Mouse (Mus musculus) hindbrain, embryonic 14.5 days (tissue): Measurements from ENCODE around the gene Rbm39. TPM values are rescaled to one million over a fixed set of nuclear protein-coding genes. Genes with fewer than 3 reads are reported as not detected.

ENCODE experiments used
- ATAC-seq: fragments of 200-750 bp; cut with Nextera tagmentation; 2 replicates; pipeline ENCODE4 v1.8.0; 2017; ENCODE audit warnings: moderate number of reproducible peaks, mild to moderate bottlenecking, moderate TSS enrichment, moderate library complexity; ENCODE audit not compliant: low FRiP score
- DNase-seq: peaks from one replicate; pipeline ENCODE4 v3.0.0-alpha.2; 2015; ENCODE audit warnings: low spot score
- H3K27ac ChIP-seq: fragments of 300-500 bp; sonication (generic); 2 replicates; pipeline ENCODE4 v1.5.1; 2014; ENCODE audit warnings: mild to moderate bottlenecking, moderate library complexity
- H3K27me3 ChIP-seq: fragments of 300-500 bp; sonication (generic); 2 replicates; pipeline ENCODE4 v1.6.1; 2014; ENCODE audit warnings: mild to moderate bottlenecking, low read length, mixed read lengths; ENCODE audit not compliant: control insufficient read depth, insufficient read depth
- H3K36me3 ChIP-seq: fragments of 300-500 bp; sonication (generic); replicated peaks from 2 replicates; pipeline ENCODE4 v1.6.1; 2014; ENCODE audit not compliant: control insufficient read depth, insufficient read depth
- H3K4me1 ChIP-seq: fragments of 300-500 bp; sonication (generic); replicated peaks from 2 replicates; pipeline ENCODE4 v1.6.1; 2014; ENCODE audit warnings: antibody characterized with exemption, low read length, mixed read lengths; ENCODE audit not compliant: control insufficient read depth, insufficient read depth
- H3K4me2 ChIP-seq: fragments of 300-500 bp; sonication (generic); replicated peaks from 2 replicates; pipeline ENCODE4 v1.6.1; 2014; ENCODE audit warnings: mild to moderate bottlenecking, moderate library complexity
- H3K4me3 ChIP-seq: fragments of 300-500 bp; sonication (generic); replicated peaks from 2 replicates; pipeline ENCODE4 v1.5.1; 2014; ENCODE audit warnings: mild to moderate bottlenecking, low read length
- H3K9ac ChIP-seq: fragments of 300-500 bp; sonication (generic); 2 replicates; pipeline ENCODE4 v1.6.1; 2014
- H3K9me3 ChIP-seq: fragments of 300-500 bp; sonication (generic); 2 replicates; pipeline ENCODE4 v1.6.1; 2016; ENCODE audit warnings: low read length; ENCODE audit not compliant: control insufficient read depth
- WGBS: fragments of 180-500 bp; shearing (Covaris S2); extraction: QIAGEN DNeasy Blood & Tissue Kit; methylation state at CpG from one replicate; pipeline ENCODE4 v1.1.7; 2014; 5-methylcytosine and 5-hydroxymethylcytosine counted together
- polyA plus RNA-seq: library from polyadenylated mRNA; unstranded; fragments of >200 nt; fragmentation: Nextera tagmentation; extraction: Ambion mirVana; gene quantifications from 2 replicates; pipeline ENCODE4 v1.2.1, GENCODE M21; 2014

Gene Rbm39
- polyA plus RNA-seq: 396 and 461 TPM in 2 replicates

- ATAC-seq (peak; percentile 96), DNase-seq (peak; percentile 100)
- H3K9me3 ChIP-seq: no peaks in the 10 kb centered on the region
- peak within 1 kb of the TSS; percentile 100 for H3K9ac ChIP-seq
- WGBS: under 1% methylated on average over 47 of the region's 47 CpGs
- peak within 1 kb of the TSS; percentile 96 for H3K4me3 ChIP-seq
- peak within 1 kb of the TSS; percentile 99 for H3K27ac ChIP-seq
- peak within 1 kb of the TSS; percentile 69 for H3K4me2 ChIP-seq
- H3K36me3 ChIP-seq: peaks cover 31% of the 10 kb centered on the region
- H3K4me1 ChIP-seq: peaks cover 30% of the 10 kb centered on the region
- no peaks in the 10 kb centered on the region for H3K27me3 ChIP-seq
These were observed at the start of gene Rbm39 for GRCm38 (mm10) chr2:156180094-156180821. TSS of gene Rbm39 (minus strand) at chr2:156180238.

DNA sequence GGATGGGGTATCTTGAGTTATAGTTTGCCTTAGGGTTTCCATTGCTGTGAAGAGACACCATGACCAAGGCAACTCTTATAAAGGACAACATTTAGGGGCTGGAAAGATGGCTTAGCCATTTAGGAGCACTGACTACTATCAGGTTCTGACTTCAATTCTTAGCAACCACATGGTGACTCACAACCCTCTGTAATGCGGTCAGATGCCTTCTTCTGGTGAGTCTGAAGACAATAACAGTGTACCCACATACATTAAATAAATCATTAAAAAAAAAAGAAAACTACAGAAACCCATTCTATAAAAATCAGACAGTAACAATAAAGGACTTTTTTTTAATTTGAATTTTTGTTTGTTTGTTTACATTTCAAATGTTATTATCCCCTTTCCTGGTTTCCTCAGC is 49.1 kb upstream of the Rbm39 start:
- Histone ChIP-seq H3K27ac (no peak overlapping the region), H3K9me3 (no peaks in the 10 kb centered on the region), H3K4me2 (no peak overlapping the region), H3K4me1 (no peaks in the 10 kb centered on the region), H3K9ac (no peak overlapping the region), H3K4me3 (no peak overlapping the region), H3K36me3 (peaks cover 31% of the 10 kb centered on the region), H3K27me3 (no peaks in the 10 kb centered on the region)
- 96% methylated on average over 1 of the region's 1 CpGs for WGBS
- no peak for ATAC-seq
- no peak for DNase-seq

DNA sequence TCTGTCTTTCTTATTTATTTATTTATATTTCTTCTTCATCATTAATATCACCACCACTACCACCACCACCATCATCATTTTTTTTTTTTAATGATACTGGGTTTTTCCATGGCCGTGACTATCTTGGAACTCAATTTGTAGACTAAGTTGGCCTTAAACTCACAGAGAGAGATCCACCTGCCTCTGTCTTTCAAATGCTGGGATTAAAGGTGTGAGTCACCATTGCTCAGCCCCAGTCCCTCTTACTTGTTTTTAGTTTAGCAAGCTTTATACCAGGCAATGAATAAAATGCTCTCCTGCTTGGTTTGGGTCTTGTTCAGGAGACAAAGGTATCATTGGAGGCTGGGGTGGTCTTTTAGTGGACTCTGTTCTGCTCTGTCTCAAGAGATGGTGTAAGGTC is 47.7 kb upstream of the Rbm39 start:
- H3K4me3 ChIP-seq: no peak overlapping the region

DNA sequence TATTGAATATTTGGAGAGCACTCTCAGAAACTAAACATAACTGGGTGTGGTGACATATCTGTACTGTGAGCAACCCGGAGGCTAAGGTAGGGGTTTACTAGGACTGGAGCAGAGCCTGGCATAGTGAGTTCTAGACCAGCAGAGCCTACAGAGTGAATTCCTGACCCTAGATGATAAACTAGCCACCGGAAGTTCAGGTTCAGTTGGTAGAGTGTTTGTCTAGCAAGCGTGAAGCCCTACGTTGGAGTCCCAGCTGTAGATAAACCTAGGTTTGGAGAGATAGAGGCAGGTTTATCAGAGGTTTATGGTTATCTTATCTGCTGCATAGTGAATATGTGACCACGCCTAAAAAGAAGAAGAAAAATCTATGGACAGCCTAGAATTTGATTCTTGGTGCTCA is 44.0 kb upstream of the Rbm39 start:
- 96% methylated on average over 5 of the region's 5 CpGs for WGBS
- Histone ChIP-seq H3K9ac (no peak overlapping the region), H3K36me3 (peaks cover 31% of the 10 kb centered on the region), H3K27me3 (no peaks in the 10 kb centered on the region), H3K4me3 (no peak overlapping the region), H3K27ac (no peak overlapping the region), H3K4me1 (no peaks in the 10 kb centered on the region), H3K9me3 (no peaks in the 10 kb centered on the region), H3K4me2 (no peak overlapping the region)
- no peak for DNase-seq
- no peak for ATAC-seq

More for the DNA sequence above, 47.7 kb upstream of the Rbm39 start:
- Histone ChIP-seq H3K9ac (no peak overlapping the region), H3K9me3 (no peaks in the 10 kb centered on the region), H3K4me1 (no peaks in the 10 kb centered on the region), H3K4me2 (no peak overlapping the region), H3K27me3 (no peaks in the 10 kb centered on the region), H3K27ac (no peak overlapping the region), H3K36me3 (peaks cover 37% of the 10 kb centered on the region)
- DNase-seq (no peak), ATAC-seq (no peak)
- 97% methylated on average over 1 of the region's 1 CpGs for WGBS

- no peak overlapping the region for H3K4me2 ChIP-seq
- no peak overlapping the region for H3K27ac ChIP-seq
- peaks cover 31% of the 10 kb centered on the region for H3K36me3 ChIP-seq
- no peaks in the 10 kb centered on the region for H3K4me1 ChIP-seq
- H3K27me3 ChIP-seq: no peaks in the 10 kb centered on the region
- no peaks in the 10 kb centered on the region for H3K9me3 ChIP-seq
- DNase-seq (no peak), ATAC-seq (no peak)
- H3K4me3 ChIP-seq: no peak overlapping the region
- no peak overlapping the region for H3K9ac ChIP-seq
These were observed 42.1 kb upstream of the Rbm39 start for GRCm38 (mm10) chr2:156222100-156222499.

DNA sequence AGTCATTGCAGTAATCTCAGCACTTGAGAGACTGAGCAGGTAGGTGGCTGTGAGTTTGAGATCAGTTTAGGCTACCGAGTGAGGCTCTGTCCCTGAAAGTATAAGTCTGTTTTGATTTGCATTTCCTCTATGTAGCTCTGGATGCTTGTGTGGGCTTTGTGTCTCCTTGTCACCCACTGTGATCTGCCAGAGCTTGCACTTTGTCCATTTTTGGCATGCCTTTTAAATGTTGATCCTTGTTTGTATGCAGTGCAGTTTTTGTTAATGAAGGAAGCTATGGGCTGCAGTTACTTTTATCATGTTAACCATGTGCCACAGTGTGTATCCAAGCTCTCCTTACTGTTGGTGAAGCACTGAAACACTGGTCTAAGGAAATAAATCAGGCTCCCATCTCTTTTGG is 37.7 kb upstream of the Rbm39 start:
- H3K4me1 ChIP-seq: no peaks in the 10 kb centered on the region
- H3K4me2 ChIP-seq: no peak overlapping the region
- 41% methylated on average over 1 of the region's 1 CpGs for WGBS
- H3K9ac ChIP-seq: no peak overlapping the region
- no peak for ATAC-seq
- no peaks in the 10 kb centered on the region for H3K27me3 ChIP-seq
- no peak overlapping the region for H3K27ac ChIP-seq
- peaks cover 13% of the 10 kb centered on the region; the same call in 1 of the 2 replicates for H3K36me3 ChIP-seq
- H3K4me3 ChIP-seq: no peak overlapping the region
- H3K9me3 ChIP-seq: no peaks in the 10 kb centered on the region
- DNase-seq: no peak

- H3K9ac ChIP-seq: no peak overlapping the region
- no peak for ATAC-seq
- H3K4me2 ChIP-seq: no peak overlapping the region
- no peak overlapping the region for H3K27ac ChIP-seq
- peaks cover 9% of the 10 kb centered on the region; the same call in 1 of the 2 replicates for H3K36me3 ChIP-seq
- H3K9me3 ChIP-seq: no peaks in the 10 kb centered on the region
- no peak overlapping the region for H3K4me3 ChIP-seq
- DNase-seq: no peak
- no peaks in the 10 kb centered on the region for H3K27me3 ChIP-seq
- peaks cover 16% of the 10 kb centered on the region for H3K4me1 ChIP-seq
- WGBS: 93% methylated on average over 6 of the region's 6 CpGs
These were observed 23.9 kb upstream of the Rbm39 start for GRCm38 (mm10) chr2:156203917-156204316.

GRCm38 (mm10) chr2:156202848-156203437 is 22.9 kb upstream of the Rbm39 start:
- H3K27ac ChIP-seq: peak overlapping the region; percentile 67
- DNase-seq (peak; percentile 81), ATAC-seq (peak; percentile 79)
- H3K4me1 ChIP-seq: peaks cover 25% of the 10 kb centered on the region
- H3K9me3 ChIP-seq: no peaks in the 10 kb centered on the region
- no peak overlapping the region for H3K4me3 ChIP-seq
- no peaks in the 10 kb centered on the region for H3K27me3 ChIP-seq
- H3K9ac ChIP-seq: no peak overlapping the region
- H3K36me3 ChIP-seq: peaks cover 9% of the 10 kb centered on the region; the same call in 1 of the 2 replicates
- 40% methylated on average over 3 of the region's 3 CpGs for WGBS
- no peak overlapping the region for H3K4me2 ChIP-seq

DNA sequence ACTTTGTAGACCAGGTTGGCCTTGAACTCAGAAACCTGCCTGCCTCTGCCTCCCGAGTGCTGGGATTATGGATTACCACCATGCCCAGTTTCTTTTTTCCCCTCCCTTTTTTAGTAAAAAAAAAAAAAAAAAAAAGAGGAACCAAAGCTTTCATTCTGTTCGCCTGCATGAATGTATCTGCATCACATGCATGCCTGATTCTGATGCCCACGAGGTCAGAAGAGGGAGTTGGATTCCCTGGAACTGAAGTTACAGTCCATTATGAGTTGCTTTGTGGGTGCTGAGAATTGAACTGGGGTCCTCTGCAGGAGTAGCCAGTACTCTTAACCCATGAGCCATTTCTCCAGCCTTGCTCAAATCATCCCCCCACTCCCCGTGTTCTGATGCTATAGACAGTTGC is 21.4 kb upstream of the Rbm39 start:
- no peak overlapping the region for H3K4me2 ChIP-seq
- no peak overlapping the region for H3K9ac ChIP-seq
- ATAC-seq (no peak), DNase-seq (no peak)
- H3K36me3 ChIP-seq: 0 out of 2 replicates have a peak, but pooled peaks cover 9% of the 10 kb centered on the region
- H3K27ac ChIP-seq: no peak overlapping the region
- H3K4me3 ChIP-seq: no peak overlapping the region
- H3K4me1 ChIP-seq: peaks cover 30% of the 10 kb centered on the region
- no peaks in the 10 kb centered on the region for H3K9me3 ChIP-seq
- WGBS: 93% methylated on average over 4 of the region's 4 CpGs
- H3K27me3 ChIP-seq: no peaks in the 10 kb centered on the region
